13 mouse cellular contexts compared by ENCODE assay signal in genomic region chr10:54118223-54118912, GRCm38 (mm10). TPM values are rescaled to one million over a fixed set of nuclear protein-coding genes. Genes with fewer than 3 reads are reported as not detected.
DNase-seq lines count a peak whose midpoint lies in the region; ATAC-seq and TF ChIP-seq lines count a peak whose summit lies in the region.
"Had no signal": no experiment of that assay in that cellular context is flagged by ENCODE, and none has a peak within 500 bp of the region (broad histone marks: within the 10 kb centered on the region; RNA-seq: fewer than 3 reads in every experiment).

No protein-coding gene starts in this region.

- H3K9ac ChIP-seq in heart, embryonic 14.5 days (ENCODE audit: low read length) = no peak overlapping the region
- H3K9ac ChIP-seq in intestine, embryonic 15.5 days = no peak overlapping the region
- H3K9ac ChIP-seq: forebrain, embryonic 12.5 days; lung, embryonic 14.5 days; midbrain, embryonic 12.5 days; neural tube, embryonic 13.5 days had no signal

- H3K27me3 ChIP-seq in heart, embryonic 14.5 days (ENCODE audit: control insufficient read depth, insufficient read depth, low read length) = no peaks in the 10 kb centered on the region
- H3K27me3 ChIP-seq in spleen, adult 2 months (ENCODE audit: control insufficient read depth, insufficient read depth, low read length) = no peaks in the 10 kb centered on the region
- H3K27me3 ChIP-seq in intestine, embryonic 15.5 days (replicated peaks) = no peaks in the 10 kb centered on the region
- no peaks in the 10 kb centered on the region; the same call in 1 of the 2 replicates for H3K27me3 ChIP-seq in splenic B cell, adult 2 months (ENCODE audit: control insufficient read depth, insufficient read depth, low read length, poor library complexity, severe bottlenecking)
- H3K27me3 ChIP-seq: forebrain, embryonic 12.5 days; midbrain, embryonic 12.5 days; neural tube, embryonic 13.5 days had no signal

- H3K27ac ChIP-seq in heart, embryonic 14.5 days (replicated peaks in 1 of 2; ENCODE audit: control insufficient read depth in 1 of 2, insufficient read depth in 1 of 2, low read depth in 2 of 2, low read length in 2 of 2) = peak overlapping the region; percentile 1 to 53; a peak in 1 of 4 replicates
- H3K27ac ChIP-seq in spleen, adult 2 months (ENCODE audit: insufficient read depth, low read length) = peak overlapping the region; percentile 39; the same call in 1 of the 2 replicates
- H3K27ac ChIP-seq in intestine, embryonic 15.5 days = no peak overlapping the region
- H3K27ac ChIP-seq: forebrain, embryonic 12.5 days; midbrain, embryonic 12.5 days; neural tube, embryonic 13.5 days had no signal

- H3K4me3 ChIP-seq in heart, embryonic 14.5 days (ENCODE audit: control insufficient read depth in 1 of 2, insufficient read depth in 1 of 2, low read depth in 1 of 2, low read length in 2 of 2) = no peak overlapping the region
- H3K4me3 ChIP-seq in spleen, adult 2 months (ENCODE audit: extremely low read depth, insufficient read depth, insufficient read length) = no peak overlapping the region
- H3K4me3 ChIP-seq in intestine, embryonic 15.5 days (replicated peaks) = no peak overlapping the region
- H3K4me3 ChIP-seq: forebrain, embryonic 12.5 days; midbrain, embryonic 12.5 days; neural tube, embryonic 13.5 days had no signal

- no peak for DNase-seq in heart, postnatal 14 days
- no peak for DNase-seq in spleen, adult 2 months (ENCODE audit: low read depth in 1 of 2, low spot score in 2 of 2)
- DNase-seq in spleen, postnatal 14 days (ENCODE audit: low spot score in 2 of 2) = no peak
- peak; percentile 19 for DNase-seq in splenic B cell, adult 2 months (ENCODE audit: low read depth, low spot score)
- DNase-seq in cerebellum, adult 11 months = no peak
- no peak for DNase-seq in ovary, adult 18-20 months (ENCODE audit: low spot score)

- H3K36me3 ChIP-seq in heart, embryonic 14.5 days (ENCODE audit: control insufficient read depth, insufficient read depth, low read length) = no peaks in the 10 kb centered on the region
- no peaks in the 10 kb centered on the region for H3K36me3 ChIP-seq in spleen, adult 2 months (ENCODE audit: control insufficient read depth, insufficient read depth, low read length)
- no peaks in the 10 kb centered on the region for H3K36me3 ChIP-seq in intestine, embryonic 15.5 days
- no peaks in the 10 kb centered on the region for H3K36me3 ChIP-seq in splenic B cell, adult 2 months (ENCODE audit: control insufficient read depth, insufficient read depth, low read length, poor library complexity, severe bottlenecking)
- H3K36me3 ChIP-seq: forebrain, embryonic 12.5 days; midbrain, embryonic 12.5 days; neural tube, embryonic 13.5 days had no signal

- H3K9me3 ChIP-seq in heart, embryonic 14.5 days (ENCODE audit: control insufficient read depth, low read length) = no peaks in the 10 kb centered on the region
- H3K9me3 ChIP-seq in intestine, embryonic 15.5 days = no peaks in the 10 kb centered on the region
- H3K9me3 ChIP-seq: forebrain, embryonic 12.5 days; midbrain, embryonic 12.5 days; neural tube, embryonic 13.5 days had no signal

- peaks cover 3 to 6% of the 10 kb centered on the region in 2 experiments; a peak in 3 of 4 replicates for H3K4me1 ChIP-seq in heart, embryonic 14.5 days (ENCODE audit: control insufficient read depth in 2 of 2, insufficient read depth in 2 of 2, low read length in 2 of 2)
- H3K4me1 ChIP-seq in spleen, adult 2 months (ENCODE audit: control insufficient read depth, insufficient read depth, insufficient read length) = peaks cover 15% of the 10 kb centered on the region
- H3K4me1 ChIP-seq in intestine, embryonic 15.5 days (replicated peaks) = no peaks in the 10 kb centered on the region
- H3K4me1 ChIP-seq: forebrain, embryonic 12.5 days; midbrain, embryonic 12.5 days; neural tube, embryonic 13.5 days had no signal

- WGBS in heart, embryonic 14.5 days = 14% methylated on average over 4 of the region's 4 CpGs
- WGBS in spleen, adult 2 months = 46% methylated on average over 4 of the region's 4 CpGs
- 48% methylated on average over 4 of the region's 4 CpGs for WGBS in intestine, embryonic 15.5 days

- TF ChIP-seq CTCF in spleen, adult 2 months (IDR thresholded peaks at IDR 0.05; ENCODE audit: extremely low read depth, insufficient read depth, insufficient read length, insufficient replicate concordance) = no peak

- H3K4me2 ChIP-seq in heart, embryonic 14.5 days (ENCODE audit: low read length) = no peak overlapping the region
- H3K4me2 ChIP-seq in intestine, embryonic 15.5 days (replicated peaks) = no peak overlapping the region
- H3K4me2 ChIP-seq: forebrain, embryonic 12.5 days; lung, embryonic 14.5 days; midbrain, embryonic 12.5 days; neural tube, embryonic 13.5 days had no signal

- intact Hi-C loops in heart, postnatal 14 days (cut with DNase I) = no loop called here

- no peak for ATAC-seq in heart, embryonic 14.5 days (ENCODE audit: insufficient number of reproducible peaks, insufficient read depth, low FRiP score, low read depth)
- peak; percentile 34; the same call in 1 of the 2 replicates for ATAC-seq in intestine, embryonic 15.5 days
- ATAC-seq: hindbrain, embryonic 16.5 days had no signal

- no peak for TF ChIP-seq POLR2A in spleen, adult 2 months (IDR thresholded peaks at IDR 0.05; ENCODE audit: low read depth, low read length)

RNA-seq across cellular contexts. Expression of gene Man1a, which starts 42.0 kb away (rescaled TPM):
- 8.1 and 8.6 TPM in 2 replicates for polyA plus RNA-seq in heart, embryonic 14.5 days (2014; fragmentation: Nextera tagmentation; extraction: Ambion mirVana)
- 10 to 100 TPM; 32.1 to 36.6 TPM for total RNA-seq in heart, postnatal 14 days (2021)
- polyA plus RNA-seq in spleen, adult 2 months (2012; rRNA removed) = 35.7 and 54.1 TPM in 2 replicates
- polyA plus RNA-seq in intestine, embryonic 15.5 days (2015; fragmentation: Nextera tagmentation; extraction: Ambion mirVana) = 14.6 TPM in 2 replicates
